Mouse (Mus musculus) heart, embryonic 13.5 days (tissue): ENCODE results near the gene Aftph. TPM values are rescaled to one million over a fixed set of nuclear protein-coding genes. Genes with fewer than 3 reads are reported as not detected.

ENCODE experiments used
- ATAC-seq: fragments of 200-750 bp; cut with Nextera tagmentation; 2 replicates; pipeline ENCODE4 v1.8.0; 2017; ENCODE audit warnings: moderate TSS enrichment; ENCODE audit not compliant: insufficient number of reproducible peaks, low FRiP score, low TSS enrichment; ENCODE audit errors: extremely low read depth
- H3K27ac ChIP-seq: fragments of 300-500 bp; sonication (generic); replicated peaks from 2 replicates; pipeline ENCODE4 v1.5.1; 2015; ENCODE audit warnings: moderate library complexity, mild to moderate bottlenecking, inconsistent platforms
- H3K27me3 ChIP-seq: fragments of 300-500 bp; sonication (generic); replicated peaks from 2 replicates; pipeline ENCODE4 v1.6.1; 2015; ENCODE audit warnings: mild to moderate bottlenecking, inconsistent platforms
- H3K36me3 ChIP-seq: fragments of 300-500 bp; sonication (generic); 2 replicates; pipeline ENCODE4 v1.6.1; 2015; ENCODE audit warnings: mild to moderate bottlenecking, inconsistent platforms
- H3K4me1 ChIP-seq: fragments of 300-500 bp; sonication (generic); 2 replicates; pipeline ENCODE4 v1.6.1; 2015; ENCODE audit warnings: inconsistent platforms
- H3K4me2 ChIP-seq: fragments of 300-500 bp; sonication (generic); 2 replicates; pipeline ENCODE4 v1.6.1; 2015; ENCODE audit warnings: inconsistent platforms, mild to moderate bottlenecking, moderate library complexity
- H3K4me3 ChIP-seq: fragments of 300-500 bp; sonication (generic); 2 replicates; pipeline ENCODE4 v1.5.1; 2015; ENCODE audit warnings: moderate library complexity, mild to moderate bottlenecking, inconsistent platforms
- H3K9ac ChIP-seq: fragments of 300-500 bp; sonication (generic); 2 replicates; pipeline ENCODE4 v1.6.1; 2015; ENCODE audit warnings: inconsistent platforms, mild to moderate bottlenecking, moderate library complexity
- H3K9me3 ChIP-seq: fragments of 300-500 bp; sonication (generic); 2 replicates; pipeline ENCODE4 v1.6.1; 2016; ENCODE audit warnings: inconsistent platforms
- WGBS: fragments of 180-500 bp; shearing (Covaris S2); methylation state at CpG from one replicate; pipeline ENCODE4 v1.1.7; 2015; ENCODE audit warnings: mixed read lengths; 5-methylcytosine and 5-hydroxymethylcytosine counted together
- polyA plus RNA-seq: library from polyadenylated mRNA; unstranded; fragments of >200 nt; fragmentation: Nextera tagmentation; extraction: Ambion mirVana; gene quantifications from 2 replicates; pipeline ENCODE4 v1.2.1, GENCODE M21; 2015

The Aftph gene
- polyA plus RNA-seq, 1 experiment from 2014 or later = 9.5 TPM

DNA sequence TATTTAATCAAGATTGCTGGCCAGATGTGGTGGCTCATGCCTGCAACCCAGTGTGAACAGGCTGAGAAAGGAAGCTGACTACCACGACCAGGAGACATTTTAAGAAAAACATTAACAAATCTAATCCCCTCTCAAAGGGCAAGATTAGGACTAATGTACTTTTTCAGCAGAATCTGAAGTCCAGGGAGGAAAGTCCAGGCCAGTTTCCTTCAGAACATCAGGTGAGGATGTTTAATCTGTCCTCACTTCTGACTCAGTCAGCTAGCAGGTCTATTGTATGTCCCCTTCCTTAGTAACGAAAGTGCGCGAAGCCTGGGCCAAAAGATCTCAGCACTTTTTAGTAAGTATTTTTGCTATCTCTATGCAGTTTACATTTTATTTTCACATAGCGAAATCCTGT, 17.8 kb downstream of the Aftph start:
- ATAC-seq = no peak
- no peak overlapping the region for H3K27ac ChIP-seq
- H3K36me3 ChIP-seq = peaks cover 40% of the 10 kb centered on the region
- H3K9ac ChIP-seq = no peak overlapping the region
- no peak overlapping the region for H3K4me2 ChIP-seq
- H3K27me3 ChIP-seq = no peaks in the 10 kb centered on the region
- 80% methylated on average over 5 of the region's 5 CpGs for WGBS
- no peaks in the 10 kb centered on the region for H3K9me3 ChIP-seq
- no peak overlapping the region for H3K4me3 ChIP-seq
- 0 out of 2 replicates have a peak, but pooled peaks cover 2% of the 10 kb centered on the region for H3K4me1 ChIP-seq

DNA sequence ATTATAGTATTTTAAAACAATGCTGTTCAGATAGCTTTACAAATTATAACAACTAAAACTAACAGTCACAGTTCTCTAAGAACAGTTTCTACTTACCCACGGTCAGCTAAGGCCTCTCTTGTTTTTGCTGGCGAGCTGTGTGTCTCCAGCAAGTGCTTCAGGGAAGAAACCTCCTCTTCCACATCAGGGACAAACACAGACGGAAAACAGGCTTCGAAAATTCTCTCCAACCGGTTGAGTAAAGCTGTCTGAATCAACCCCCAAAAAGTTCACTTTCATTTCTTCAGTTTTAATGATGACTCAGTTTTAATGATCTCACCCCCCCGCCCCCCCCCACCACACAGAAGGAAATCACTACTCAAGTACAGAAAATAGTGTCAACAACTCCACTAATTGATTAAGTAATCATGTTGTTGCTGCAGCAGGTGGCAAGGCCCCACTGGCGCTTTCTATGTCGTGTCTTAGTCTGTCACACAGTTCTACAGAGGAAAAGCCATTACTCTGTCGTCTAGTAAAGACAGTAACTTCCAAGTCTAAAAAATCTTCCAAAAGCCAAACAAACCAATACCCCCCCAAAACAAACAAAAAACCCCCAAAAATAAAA, 29.2 kb downstream of the Aftph start:
- H3K4me1 ChIP-seq = peaks cover 15% of the 10 kb centered on the region
- H3K9me3 ChIP-seq = no peaks in the 10 kb centered on the region
- 75% methylated on average over 9 of the region's 9 CpGs for WGBS
- peaks cover 15% of the 10 kb centered on the region; the same call in 1 of the 2 replicates for H3K36me3 ChIP-seq
- H3K27ac ChIP-seq = no peak overlapping the region
- no peak for ATAC-seq
- no peak overlapping the region for H3K4me2 ChIP-seq
- no peaks in the 10 kb centered on the region for H3K27me3 ChIP-seq
- H3K9ac ChIP-seq = no peak overlapping the region
- no peak overlapping the region for H3K4me3 ChIP-seq

DNA sequence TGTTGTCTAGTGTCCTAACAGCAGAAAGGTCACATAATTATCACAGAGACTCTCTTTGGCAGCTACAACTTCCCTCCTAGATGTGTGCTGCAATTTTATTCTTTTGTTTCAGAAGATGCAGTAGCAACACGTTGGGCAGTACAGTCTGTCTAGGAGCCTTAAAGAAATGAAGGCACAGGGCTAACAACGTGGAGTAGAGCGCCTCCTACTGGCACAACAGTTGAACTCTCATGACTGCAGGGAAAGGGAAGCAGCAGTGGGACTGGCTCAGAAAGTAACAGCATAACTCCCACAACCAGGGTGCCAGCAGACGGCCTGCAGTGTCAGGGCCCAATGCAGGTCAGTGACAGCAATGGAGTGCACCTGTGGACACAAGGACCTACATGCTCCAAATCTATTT, 50.4 kb downstream of the Aftph start:
- H3K4me1 ChIP-seq = no peaks in the 10 kb centered on the region

DNA sequence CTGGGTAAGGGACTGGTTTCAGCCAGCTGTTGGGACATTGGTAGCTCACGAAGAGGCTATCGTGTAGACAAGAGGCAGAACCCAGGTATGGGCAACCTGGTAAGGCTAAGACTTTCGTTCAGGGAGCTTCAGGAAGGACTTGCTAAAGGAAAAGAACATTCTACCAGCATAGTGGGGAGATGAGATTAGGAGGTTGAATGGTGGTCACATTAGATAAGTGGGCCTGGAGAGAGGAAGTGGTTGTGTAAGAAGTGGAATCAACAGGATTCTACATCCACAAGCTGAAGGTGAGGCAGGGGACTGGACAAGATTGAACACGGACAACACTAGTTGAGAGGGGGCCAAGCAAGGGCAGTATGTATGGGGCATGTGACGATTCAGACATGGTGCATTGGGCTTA, 59.7 kb downstream of the Aftph start:
- WGBS = 77% methylated on average over 5 of the region's 5 CpGs
- Histone ChIP-seq H3K9me3 (no peaks in the 10 kb centered on the region), H3K36me3 (peaks cover 17% of the 10 kb centered on the region), H3K9ac (no peak overlapping the region), H3K4me1 (no peaks in the 10 kb centered on the region), H3K27me3 (no peaks in the 10 kb centered on the region), H3K4me2 (no peak overlapping the region), H3K27ac (no peak overlapping the region), H3K4me3 (no peak overlapping the region)
- ATAC-seq = no peak

More for the DNA sequence above, 50.4 kb downstream of the Aftph start:
- Histone ChIP-seq H3K36me3 (peaks cover 27% of the 10 kb centered on the region), H3K4me2 (no peak overlapping the region), H3K27ac (no peak overlapping the region), H3K9me3 (no peaks in the 10 kb centered on the region), H3K27me3 (no peaks in the 10 kb centered on the region), H3K9ac (no peak overlapping the region), H3K4me3 (no peak overlapping the region)
- WGBS = 5% methylated on average over 4 of the region's 4 CpGs
- no peak for ATAC-seq

DNA sequence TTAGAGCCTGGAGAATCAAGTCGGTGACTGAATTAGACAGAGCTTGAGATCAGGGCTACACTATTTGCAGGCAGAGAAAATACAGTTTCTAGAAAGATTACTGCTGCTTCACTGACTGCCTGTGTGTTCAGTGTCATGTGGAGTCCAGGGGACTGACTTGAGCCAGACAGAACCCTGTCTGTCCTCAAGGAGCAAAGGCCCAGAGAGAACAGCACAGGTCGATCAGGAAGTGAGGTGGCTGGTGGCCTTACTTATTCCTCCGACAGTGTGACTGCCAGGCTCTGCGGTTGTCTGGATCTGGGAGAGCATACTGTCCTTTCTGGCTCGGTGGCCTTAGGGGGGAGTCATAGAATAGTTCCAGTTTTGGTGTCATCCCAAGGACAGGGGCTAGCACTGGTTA, 60.6 kb downstream of the Aftph start:
- no peak for ATAC-seq
- no peaks in the 10 kb centered on the region for H3K4me1 ChIP-seq
- no peak overlapping the region for H3K27ac ChIP-seq
- WGBS = 78% methylated on average over 5 of the region's 5 CpGs
- no peak overlapping the region for H3K9ac ChIP-seq
- no peak overlapping the region for H3K4me3 ChIP-seq
- H3K4me2 ChIP-seq = no peak overlapping the region
- peaks cover 11% of the 10 kb centered on the region for H3K36me3 ChIP-seq
- H3K9me3 ChIP-seq = no peaks in the 10 kb centered on the region
- no peaks in the 10 kb centered on the region for H3K27me3 ChIP-seq

DNA sequence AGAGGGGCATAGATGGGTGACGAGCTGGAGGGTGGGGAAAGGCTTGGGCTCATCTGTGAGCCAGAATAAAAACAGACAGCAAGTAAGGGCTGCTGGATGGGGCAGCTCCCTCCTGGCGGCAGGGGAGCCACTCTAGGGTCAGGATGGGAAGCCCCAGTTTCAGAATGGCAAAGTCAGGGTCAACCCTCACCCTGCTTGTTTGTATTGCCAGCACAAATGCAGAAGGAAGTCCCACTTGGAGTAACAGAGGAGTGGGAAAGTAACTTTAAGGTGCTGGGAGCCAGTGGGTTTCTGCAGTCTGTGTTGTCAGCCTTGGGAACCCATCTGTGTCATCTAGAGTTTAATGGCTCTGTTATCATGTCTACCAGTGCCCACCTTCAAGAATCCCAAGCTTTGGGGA, 62.0 kb downstream of the Aftph start:
- Histone ChIP-seq H3K9me3 (no peaks in the 10 kb centered on the region), H3K9ac (no peak overlapping the region), H3K4me2 (no peak overlapping the region), H3K27ac (no peak overlapping the region), H3K4me3 (no peak overlapping the region), H3K27me3 (no peaks in the 10 kb centered on the region), H3K4me1 (no peaks in the 10 kb centered on the region), H3K36me3 (peaks cover 3% of the 10 kb centered on the region; the same call in 1 of the 2 replicates)
- WGBS = 66% methylated on average over 2 of the region's 2 CpGs
- no peak for ATAC-seq

DNA sequence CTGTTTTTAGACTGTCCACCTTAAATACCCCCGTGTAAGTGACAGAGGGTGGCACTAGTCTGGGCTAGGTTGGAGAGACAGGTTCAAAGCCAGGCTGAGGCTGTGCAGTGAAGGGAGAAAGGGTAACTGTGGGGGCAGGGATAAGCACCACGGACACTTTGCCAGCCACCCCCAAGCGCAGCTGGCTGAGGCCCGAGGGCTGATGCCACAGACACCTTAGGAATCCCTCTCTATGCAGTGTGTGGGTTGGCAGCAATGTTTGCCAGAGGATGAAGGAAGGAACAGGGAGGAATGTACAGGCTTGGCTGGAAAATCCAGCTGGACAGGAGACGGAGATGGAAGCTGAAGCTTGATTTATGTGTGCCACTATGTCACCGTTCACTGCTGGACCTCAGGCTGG, 68.9 kb downstream of the Aftph start:
- no peak overlapping the region for H3K4me3 ChIP-seq
- H3K9me3 ChIP-seq = no peaks in the 10 kb centered on the region
- 70% methylated on average over 6 of the region's 6 CpGs for WGBS
- H3K4me2 ChIP-seq = no peak overlapping the region
- H3K4me1 ChIP-seq = no peaks in the 10 kb centered on the region
- H3K36me3 ChIP-seq = no peaks in the 10 kb centered on the region
- ATAC-seq = no peak
- H3K9ac ChIP-seq = no peak overlapping the region
- no peaks in the 10 kb centered on the region for H3K27me3 ChIP-seq
- H3K27ac ChIP-seq = no peak overlapping the region

DNA sequence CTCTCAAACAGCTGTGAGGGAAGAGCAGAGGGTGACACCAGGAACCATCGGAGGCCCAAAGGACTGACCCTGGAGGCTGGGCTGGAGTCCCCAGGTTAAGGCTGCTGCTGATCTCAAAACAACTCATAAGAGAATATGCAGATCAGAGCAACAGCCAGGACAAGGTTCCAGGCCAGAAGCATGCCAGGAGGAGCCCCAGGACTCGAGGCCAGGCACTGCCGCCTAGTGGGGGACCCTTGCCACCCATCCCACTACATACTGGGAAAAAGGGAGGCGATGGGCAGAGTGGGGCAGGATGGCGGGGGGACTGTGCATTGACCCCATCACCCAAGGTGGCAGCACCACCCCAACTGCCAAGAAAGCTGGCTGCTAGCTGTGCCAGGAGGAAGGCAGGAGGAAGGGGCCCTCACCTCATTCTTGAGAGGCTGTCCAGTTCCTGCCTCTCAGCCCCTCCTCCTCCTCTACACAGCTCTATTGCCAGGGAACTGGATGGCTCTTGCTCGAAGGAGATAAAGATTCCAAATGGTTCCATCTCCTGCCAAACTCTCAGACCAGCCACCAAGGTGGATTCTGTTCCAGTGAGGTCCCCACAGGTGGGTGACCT, 69.5 kb downstream of the Aftph start:
- Histone ChIP-seq H3K4me2 (no peak overlapping the region), H3K4me1 (no peaks in the 10 kb centered on the region), H3K27me3 (no peaks in the 10 kb centered on the region), H3K9ac (no peak overlapping the region), H3K36me3 (no peaks in the 10 kb centered on the region), H3K27ac (no peak overlapping the region), H3K9me3 (no peaks in the 10 kb centered on the region), H3K4me3 (no peak overlapping the region)
- no peak for ATAC-seq
- WGBS = 51% methylated on average over 6 of the region's 6 CpGs

DNA sequence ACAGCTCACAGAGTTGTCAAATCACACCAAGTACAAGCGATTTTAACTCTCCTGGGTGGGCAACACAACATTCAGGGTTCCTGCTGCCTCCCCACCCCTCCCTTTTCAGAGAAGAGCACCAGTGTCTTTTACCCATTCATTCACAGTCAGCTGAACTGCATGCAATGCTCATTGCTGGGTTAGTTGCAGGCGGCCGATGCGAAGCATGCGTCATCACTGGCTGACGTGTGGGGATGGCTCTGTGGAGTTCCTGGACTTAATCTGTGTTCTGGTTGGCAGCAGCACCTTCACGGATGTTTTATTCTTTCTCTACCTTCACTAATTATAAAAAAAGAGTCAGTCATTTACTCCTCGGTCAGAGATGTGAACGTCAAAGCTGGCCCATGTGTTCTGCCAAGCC, 76.5 kb downstream of the Aftph start:
- Histone ChIP-seq H3K4me1 (peaks cover 12% of the 10 kb centered on the region), H3K27ac (no peak overlapping the region), H3K4me3 (no peak overlapping the region), H3K4me2 (no peak overlapping the region), H3K36me3 (no peaks in the 10 kb centered on the region), H3K9ac (no peak overlapping the region), H3K9me3 (no peaks in the 10 kb centered on the region), H3K27me3 (no peaks in the 10 kb centered on the region)
- ATAC-seq = no peak
- WGBS = 69% methylated on average over 9 of the region's 9 CpGs

DNA sequence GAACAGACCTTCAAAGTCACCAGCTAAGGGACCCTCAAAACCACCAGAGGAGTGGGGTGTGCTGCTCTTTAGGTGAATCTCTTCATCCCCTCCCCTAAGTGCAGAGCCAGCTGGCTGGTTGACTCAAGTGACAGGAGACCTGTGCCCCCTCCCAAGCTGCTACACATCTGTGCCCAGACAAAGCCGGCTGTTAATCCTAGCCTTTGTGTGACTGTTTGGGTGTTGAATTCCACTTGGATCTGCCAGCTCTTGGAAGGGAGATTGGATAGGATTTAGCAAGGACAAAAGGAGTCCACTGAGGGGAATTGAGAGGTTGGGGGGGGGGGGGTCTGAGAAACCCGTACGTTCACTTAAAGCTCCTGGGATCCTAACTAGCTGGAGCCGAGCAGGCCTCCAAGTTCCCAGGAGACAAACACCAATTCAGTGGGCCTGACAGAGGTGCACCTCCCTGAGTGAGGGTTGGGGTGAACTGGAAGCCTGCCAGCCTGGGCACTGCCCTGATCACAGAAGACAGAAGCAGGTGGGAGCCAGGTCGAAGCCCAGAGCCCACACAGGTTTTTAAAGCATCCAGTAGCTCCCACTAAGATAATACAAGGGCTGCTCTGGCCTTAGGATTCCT, 77.7 kb downstream of the Aftph start:
- Histone ChIP-seq H3K9ac (no peak overlapping the region), H3K9me3 (no peaks in the 10 kb centered on the region), H3K4me3 (no peak overlapping the region), H3K36me3 (no peaks in the 10 kb centered on the region), H3K4me1 (peaks cover 12% of the 10 kb centered on the region), H3K4me2 (no peak overlapping the region), H3K27me3 (no peaks in the 10 kb centered on the region), H3K27ac (no peak overlapping the region)
- 72% methylated on average over 5 of the region's 5 CpGs for WGBS
- no peak; the same call in 1 of the 2 replicates for ATAC-seq

DNA sequence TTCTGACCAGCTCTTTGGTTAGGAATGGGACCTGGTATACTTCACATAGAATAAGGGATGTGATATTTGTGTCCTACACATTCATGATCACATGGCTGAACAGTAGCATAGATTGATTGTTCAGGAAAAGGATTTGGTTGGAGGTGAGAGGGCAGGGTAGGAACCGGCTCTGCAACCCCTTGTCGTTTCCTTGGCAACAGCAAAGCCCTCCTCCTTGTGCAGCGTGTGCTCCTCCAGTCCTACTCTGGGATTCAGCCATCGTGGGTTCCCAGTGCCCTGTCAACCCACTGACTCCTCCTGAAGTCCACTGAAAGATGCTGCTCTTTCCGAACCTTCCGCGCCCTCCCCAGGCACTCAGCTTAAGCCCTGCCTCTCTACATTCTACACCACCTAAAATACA, 78.6 kb downstream of the Aftph start:
- WGBS = 70% methylated on average over 7 of the region's 7 CpGs
- Histone ChIP-seq H3K4me3 (no peak overlapping the region), H3K27me3 (no peaks in the 10 kb centered on the region), H3K4me1 (peaks cover 12% of the 10 kb centered on the region), H3K27ac (no peak overlapping the region), H3K9ac (no peak overlapping the region), H3K9me3 (no peaks in the 10 kb centered on the region), H3K4me2 (no peak overlapping the region), H3K36me3 (no peaks in the 10 kb centered on the region)
- no peak for ATAC-seq

DNA sequence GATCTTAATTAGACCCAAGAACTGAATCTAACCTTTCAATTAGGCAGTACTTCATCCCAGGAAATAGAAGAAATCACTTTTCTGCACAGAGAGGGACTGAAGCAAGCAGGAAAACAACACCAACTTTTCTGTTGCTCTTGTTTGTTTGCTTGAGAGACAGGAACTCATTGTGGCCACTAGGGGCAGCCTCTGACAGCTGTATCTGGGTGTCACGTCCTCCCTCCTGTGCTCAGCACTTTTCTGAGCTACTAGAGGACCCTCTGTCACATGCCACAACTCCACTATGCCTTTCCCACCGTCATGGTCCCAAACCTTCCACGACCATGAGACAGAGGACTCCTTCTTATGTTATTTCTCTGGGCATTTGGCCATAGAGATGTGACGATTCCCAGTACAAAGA, 79.7 kb downstream of the Aftph start:
- WGBS = 30% methylated on average over 4 of the region's 4 CpGs

More for the DNA sequence above, 79.7 kb downstream of the Aftph start:
- Histone ChIP-seq H3K4me2 (no peak overlapping the region), H3K27me3 (no peaks in the 10 kb centered on the region), H3K4me1 (peaks cover 21% of the 10 kb centered on the region), H3K9ac (no peak overlapping the region), H3K36me3 (no peaks in the 10 kb centered on the region), H3K9me3 (no peaks in the 10 kb centered on the region), H3K27ac (no peak overlapping the region), H3K4me3 (no peak overlapping the region)
- ATAC-seq = no peak
